Mouse (Mus musculus) C2C12 (cell line): Measurements from ENCODE around the gene Ubash3a. TPM values are rescaled to one million over a fixed set of nuclear protein-coding genes. Genes with fewer than 3 reads are reported as not detected.

Experiments used
- H3K27me3 ChIP-seq: one replicate; pipeline ENCODE4 v1.6.1; 2011; ENCODE audit not compliant: control insufficient read depth, insufficient read depth, insufficient read length
- H3K36me3 ChIP-seq: one replicate; pipeline ENCODE4 v1.6.1; 2011; ENCODE audit not compliant: control insufficient read depth, insufficient read depth
- H3K4me3 ChIP-seq: one replicate; pipeline ENCODE4 v1.5.1; 2011; ENCODE audit warnings: mild to moderate bottlenecking, control low read depth; ENCODE audit not compliant: poor library complexity, insufficient read depth, severe bottlenecking
- H3K79me2 ChIP-seq: one replicate; pipeline ENCODE4 v1.6.1; 2011; ENCODE audit not compliant: control insufficient read depth, insufficient read depth
- H3K79me3 ChIP-seq: one replicate; pipeline ENCODE4 v1.6.1; 2011; ENCODE audit warnings: low read depth, control low read depth
- H3ac ChIP-seq: one replicate; pipeline ENCODE3; 2011; ENCODE audit warnings: low read depth; ENCODE audit not compliant: control insufficient read depth, insufficient read length
- CEBPB ChIP-seq: IDR thresholded peaks from one replicate; pipeline ENCODE4 v1.6.1; 2011; ENCODE audit warnings: low read depth, mild to moderate bottlenecking, control low read depth, moderate library complexity
- CTCF ChIP-seq: IDR thresholded peaks from one replicate; pipeline ENCODE4 v1.5.1; 2011; ENCODE audit not compliant: control insufficient read depth, insufficient read depth, insufficient read length
- FOSL1 ChIP-seq: IDR thresholded peaks from one replicate; pipeline ENCODE4 v1.8.0; 2011; ENCODE audit warnings: mild to moderate bottlenecking, low read length; ENCODE audit not compliant: poor library complexity, insufficient read depth, severe bottlenecking
- MAX ChIP-seq: IDR thresholded peaks from one replicate; pipeline ENCODE4 v1.6.1; 2011; ENCODE audit warnings: mild to moderate bottlenecking, control low read depth
- MYOD1 ChIP-seq: IDR thresholded peaks from one replicate; pipeline ENCODE4 v1.6.1; 2011; ENCODE audit warnings: low read depth; ENCODE audit not compliant: control insufficient read depth, insufficient read length
- MYOG ChIP-seq: IDR thresholded peaks from one replicate; pipeline ENCODE4 v1.6.1; 2011; ENCODE audit not compliant: control insufficient read depth, insufficient read length; ENCODE audit errors: extremely low read depth
- USF1 ChIP-seq: IDR thresholded peaks from one replicate; pipeline ENCODE4 v1.6.1; 2011; ENCODE audit warnings: low read depth, mild to moderate bottlenecking, control low read depth, moderate library complexity
- polyA plus RNA-seq: library from polyadenylated mRNA; unstranded; fragments of >200 nt; fragmentation: generic; extraction: Trizol; gene quantifications from one replicate; pipeline ENCODE4 v1.2.1, GENCODE M21; 2012; ENCODE audit warnings: missing spikeins

Gene Ubash3a
- polyA plus RNA-seq, 1 experiment = not detected

- peaks cover 7% of the 10 kb centered on the region for H3K27me3 ChIP-seq
These were observed 16.2 kb downstream of the Ubash3a start for GRCm38 (mm10) chr17:31223835-31224234.

GRCm38 (mm10) chr17:31224591-31224990 lies 16.9 kb downstream of the Ubash3a start:
- no peaks in the 10 kb centered on the region for H3K79me3 ChIP-seq
- no peaks in the 10 kb centered on the region for H3K79me2 ChIP-seq
- H3ac ChIP-seq = no peak overlapping the region
- TF ChIP-seq MYOD1 (no peak), CEBPB (no peak), MYOG (no peak), MAX (no peak), USF1 (no peak)
- H3K4me3 ChIP-seq = no peak overlapping the region
- H3K27me3 ChIP-seq = peaks cover 6% of the 10 kb centered on the region
- no peaks in the 10 kb centered on the region for H3K36me3 ChIP-seq

More at GRCm38 (mm10) chr17:31223835-31224234, 16.2 kb downstream of the Ubash3a start:
- no peak overlapping the region for H3K4me3 ChIP-seq
- no peaks in the 10 kb centered on the region for H3K36me3 ChIP-seq
- H3K79me2 ChIP-seq = no peaks in the 10 kb centered on the region
- H3ac ChIP-seq = no peak overlapping the region
- H3K79me3 ChIP-seq = no peaks in the 10 kb centered on the region
- TF ChIP-seq FOSL1 (no peak), CEBPB (no peak), MYOD1 (no peak), USF1 (no peak), CTCF (no peak), MAX (no peak), MYOG (no peak)

- TF ChIP-seq FOSL1 (no peak), CTCF (no peak), USF1 (no peak), MYOG (no peak), MAX (no peak), CEBPB (no peak), MYOD1 (no peak)
- no peaks in the 10 kb centered on the region for H3K36me3 ChIP-seq
These were observed 18.7 kb downstream of the Ubash3a start for GRCm38 (mm10) chr17:31226368-31226767.

GRCm38 (mm10) chr17:31226931-31227330 lies 19.3 kb downstream of the Ubash3a start:
- Histone ChIP-seq H3K27me3 (peaks cover 4% of the 10 kb centered on the region), H3ac (no peak overlapping the region), H3K79me2 (no peaks in the 10 kb centered on the region), H3K79me3 (no peaks in the 10 kb centered on the region), H3K4me3 (no peak overlapping the region), H3K36me3 (no peaks in the 10 kb centered on the region)
- TF ChIP-seq MYOG (no peak), USF1 (no peak), MYOD1 (no peak), FOSL1 (no peak), MAX (no peak), CEBPB (no peak), CTCF (no peak)

More at GRCm38 (mm10) chr17:31226368-31226767, 18.7 kb downstream of the Ubash3a start:
- H3ac ChIP-seq = no peak overlapping the region
- H3K4me3 ChIP-seq = no peak overlapping the region
- no peaks in the 10 kb centered on the region for H3K79me3 ChIP-seq
- H3K79me2 ChIP-seq = no peaks in the 10 kb centered on the region
- H3K27me3 ChIP-seq = peaks cover 4% of the 10 kb centered on the region

- H3K27me3 ChIP-seq = peaks cover 4% of the 10 kb centered on the region
- no peaks in the 10 kb centered on the region for H3K79me3 ChIP-seq
- no peak overlapping the region for H3ac ChIP-seq
- no peaks in the 10 kb centered on the region for H3K36me3 ChIP-seq
- H3K4me3 ChIP-seq = no peak overlapping the region
- no peaks in the 10 kb centered on the region for H3K79me2 ChIP-seq
- TF ChIP-seq MYOD1 (no peak), CEBPB (no peak), FOSL1 (no peak), USF1 (no peak), MAX (no peak), CTCF (no peak), MYOG (no peak)
These were observed 24.1 kb downstream of the Ubash3a start for GRCm38 (mm10) chr17:31231780-31232179.
